Mouse (Mus musculus): ENCODE data around the gene Med17. TPM values are rescaled to one million over a fixed set of nuclear protein-coding genes. Genes with fewer than 3 reads are reported as not detected.

Gene Med17
- polyA plus RNA-seq, 1 experiment from 2014 or later, result 26.6 TPM

GRCm38 (mm10) chr9:15273981-15274380 is 5.8 kb downstream of the Med17 start:
- no peaks in the 10 kb centered on the region for H3K9me3 ChIP-seq (ENCODE audit: control insufficient read depth, low read length)
- 96% methylated on average over 2 of the region's 2 CpGs for WGBS
- H3K36me3 ChIP-seq (ENCODE audit: control insufficient read depth, insufficient read depth, low read length), result peaks cover 24% of the 10 kb centered on the region
- H3K9ac ChIP-seq (ENCODE audit: low read depth, low read length), result no peak overlapping the region
- ATAC-seq, result no peak
- no peak overlapping the region for H3K4me2 ChIP-seq (ENCODE audit: low read depth, low read length)
- H3K4me3 ChIP-seq (ENCODE audit: low read length), result no peak overlapping the region
- peaks cover 4% of the 10 kb centered on the region for H3K4me1 ChIP-seq (ENCODE audit: control insufficient read depth, insufficient read depth, low read length)
- no peaks in the 10 kb centered on the region for H3K27me3 ChIP-seq (replicated peaks; ENCODE audit: control insufficient read depth, insufficient read depth, low read length)
- H3K27ac ChIP-seq (ENCODE audit: low read length), result no peak overlapping the region

GRCm38 (mm10) chr9:15263487-15263886 is 16.2 kb downstream of the Med17 start:
- H3K36me3 ChIP-seq (ENCODE audit: control insufficient read depth, insufficient read depth, low read length), result peaks cover 43% of the 10 kb centered on the region
- 96% methylated on average over 10 of the region's 10 CpGs for WGBS

GRCm38 (mm10) chr9:15261980-15262379 is 17.8 kb downstream of the Med17 start:
- peak; percentile 55 for ATAC-seq
- H3K9me3 ChIP-seq (ENCODE audit: control insufficient read depth, low read length), result no peaks in the 10 kb centered on the region
- H3K9ac ChIP-seq (ENCODE audit: low read depth, low read length), result no peak overlapping the region
- H3K27me3 ChIP-seq (replicated peaks; ENCODE audit: control insufficient read depth, insufficient read depth, low read length), result no peaks in the 10 kb centered on the region
- WGBS, result 64% methylated on average over 8 of the region's 8 CpGs
- H3K4me2 ChIP-seq (ENCODE audit: low read depth, low read length), result no peak overlapping the region
- peaks cover 38% of the 10 kb centered on the region for H3K36me3 ChIP-seq (ENCODE audit: control insufficient read depth, insufficient read depth, low read length)
- no peak overlapping the region for H3K4me3 ChIP-seq (ENCODE audit: low read length)
- no peaks in the 10 kb centered on the region for H3K4me1 ChIP-seq (ENCODE audit: control insufficient read depth, insufficient read depth, low read length)
- peak overlapping the region; percentile 67; the same call in 1 of the 2 replicates for H3K27ac ChIP-seq (ENCODE audit: low read length)

More at GRCm38 (mm10) chr9:15263487-15263886, 16.2 kb downstream of the Med17 start:
- no peaks in the 10 kb centered on the region for H3K9me3 ChIP-seq (ENCODE audit: control insufficient read depth, low read length)
- no peak overlapping the region for H3K9ac ChIP-seq (ENCODE audit: low read depth, low read length)
- H3K27me3 ChIP-seq (replicated peaks; ENCODE audit: control insufficient read depth, insufficient read depth, low read length), result no peaks in the 10 kb centered on the region
- no peak overlapping the region for H3K27ac ChIP-seq (ENCODE audit: low read length)
- ATAC-seq, result no peak
- H3K4me1 ChIP-seq (ENCODE audit: control insufficient read depth, insufficient read depth, low read length), result no peaks in the 10 kb centered on the region
- no peak overlapping the region for H3K4me2 ChIP-seq (ENCODE audit: low read depth, low read length)
- no peak overlapping the region for H3K4me3 ChIP-seq (ENCODE audit: low read length)

- Histone ChIP-seq H3K4me2 (ENCODE audit: low read depth, low read length) (no peak overlapping the region), H3K36me3 (ENCODE audit: control insufficient read depth, insufficient read depth, low read length) (0 out of 2 replicates have a peak, but pooled peaks cover 4% of the 10 kb centered on the region), H3K9me3 (ENCODE audit: control insufficient read depth, low read length) (no peaks in the 10 kb centered on the region), H3K27ac (ENCODE audit: low read length) (no peak overlapping the region), H3K9ac (ENCODE audit: low read depth, low read length) (no peak overlapping the region), H3K27me3 (replicated peaks; ENCODE audit: control insufficient read depth, insufficient read depth, low read length) (no peaks in the 10 kb centered on the region), H3K4me1 (ENCODE audit: control insufficient read depth, insufficient read depth, low read length) (no peaks in the 10 kb centered on the region), H3K4me3 (ENCODE audit: low read length) (no peak overlapping the region)
- 74% methylated on average over 3 of the region's 3 CpGs for whole genome bisulfite sequencing
- no peak; the same call in 1 of the 2 replicates for ATAC-seq
Measured at GRCm38 (mm10) chr9:15256214-15256613, 23.5 kb downstream of the Med17 start.

- no peak overlapping the region for H3K4me2 ChIP-seq (ENCODE audit: low read depth, low read length)
- no peaks in the 10 kb centered on the region for H3K36me3 ChIP-seq (ENCODE audit: control insufficient read depth, insufficient read depth, low read length)
Measured at GRCm38 (mm10) chr9:15254501-15254900, 25.2 kb downstream of the Med17 start.

GRCm38 (mm10) chr9:15252196-15252595 is 27.5 kb downstream of the Med17 start:
- H3K9ac ChIP-seq (ENCODE audit: low read depth, low read length), result no peak overlapping the region
- no peak for ATAC-seq
- no peaks in the 10 kb centered on the region for H3K36me3 ChIP-seq (ENCODE audit: control insufficient read depth, insufficient read depth, low read length)
- H3K4me3 ChIP-seq (ENCODE audit: low read length), result no peak overlapping the region
- H3K4me1 ChIP-seq (ENCODE audit: control insufficient read depth, insufficient read depth, low read length), result peaks cover 8% of the 10 kb centered on the region; the same call in 1 of the 2 replicates
- H3K27me3 ChIP-seq (replicated peaks; ENCODE audit: control insufficient read depth, insufficient read depth, low read length), result no peaks in the 10 kb centered on the region
- 64% methylated on average over 7 of the region's 7 CpGs for WGBS
- no peak overlapping the region for H3K27ac ChIP-seq (ENCODE audit: low read length)
- no peak overlapping the region for H3K4me2 ChIP-seq (ENCODE audit: low read depth, low read length)
- no peaks in the 10 kb centered on the region for H3K9me3 ChIP-seq (ENCODE audit: control insufficient read depth, low read length)

More at GRCm38 (mm10) chr9:15254501-15254900, 25.2 kb downstream of the Med17 start:
- Histone ChIP-seq H3K27ac (ENCODE audit: low read length) (no peak overlapping the region), H3K4me3 (ENCODE audit: low read length) (no peak overlapping the region), H3K4me1 (ENCODE audit: control insufficient read depth, insufficient read depth, low read length) (peaks cover 4% of the 10 kb centered on the region; the same call in 1 of the 2 replicates), H3K9me3 (ENCODE audit: control insufficient read depth, low read length) (no peaks in the 10 kb centered on the region), H3K9ac (ENCODE audit: low read depth, low read length) (no peak overlapping the region), H3K27me3 (replicated peaks; ENCODE audit: control insufficient read depth, insufficient read depth, low read length) (no peaks in the 10 kb centered on the region)
- ATAC-seq, result no peak
- 88% methylated on average over 7 of the region's 7 CpGs for WGBS

- Histone ChIP-seq H3K4me1 (ENCODE audit: control insufficient read depth, insufficient read depth, low read length) (peaks cover 8% of the 10 kb centered on the region; the same call in 1 of the 2 replicates), H3K36me3 (ENCODE audit: control insufficient read depth, insufficient read depth, low read length) (no peaks in the 10 kb centered on the region), H3K9me3 (ENCODE audit: control insufficient read depth, low read length) (no peaks in the 10 kb centered on the region), H3K27ac (ENCODE audit: low read length) (no peak overlapping the region), H3K27me3 (replicated peaks; ENCODE audit: control insufficient read depth, insufficient read depth, low read length) (no peaks in the 10 kb centered on the region), H3K9ac (ENCODE audit: low read depth, low read length) (no peak overlapping the region), H3K4me3 (ENCODE audit: low read length) (no peak overlapping the region), H3K4me2 (ENCODE audit: low read depth, low read length) (no peak overlapping the region)
- WGBS, result 65% methylated on average over 7 of the region's 7 CpGs
- peak; percentile 39 for ATAC-seq
Measured at GRCm38 (mm10) chr9:15250376-15250775, 29.4 kb downstream of the Med17 start.

- no peaks in the 10 kb centered on the region for H3K36me3 ChIP-seq (ENCODE audit: control insufficient read depth, insufficient read depth, low read length)
- H3K4me1 ChIP-seq (ENCODE audit: control insufficient read depth, insufficient read depth, low read length), result peaks cover 8% of the 10 kb centered on the region; the same call in 1 of the 2 replicates
- H3K4me3 ChIP-seq (ENCODE audit: low read length), result no peak overlapping the region
- no peaks in the 10 kb centered on the region for H3K9me3 ChIP-seq (ENCODE audit: control insufficient read depth, low read length)
- peak overlapping the region; percentile 58 for H3K27ac ChIP-seq (ENCODE audit: low read length)
- H3K27me3 ChIP-seq (replicated peaks; ENCODE audit: control insufficient read depth, insufficient read depth, low read length), result no peaks in the 10 kb centered on the region
- no peak overlapping the region for H3K4me2 ChIP-seq (ENCODE audit: low read depth, low read length)
- peak; percentile 87 for ATAC-seq
- no peak overlapping the region for H3K9ac ChIP-seq (ENCODE audit: low read depth, low read length)
- 55% methylated on average over 14 of the region's 14 CpGs for WGBS
Measured at GRCm38 (mm10) chr9:15245319-15246075, 34.2 kb downstream of the Med17 start.

GRCm38 (mm10) chr9:15242130-15242529 is 37.6 kb downstream of the Med17 start:
- no peak overlapping the region for H3K4me3 ChIP-seq (ENCODE audit: low read length)
- H3K4me2 ChIP-seq (ENCODE audit: low read depth, low read length), result no peak overlapping the region
- 80% methylated on average over 1 of the region's 1 CpGs for WGBS
- H3K9ac ChIP-seq (ENCODE audit: low read depth, low read length), result no peak overlapping the region
- ATAC-seq, result no peak
- H3K27ac ChIP-seq (ENCODE audit: low read length), result no peak overlapping the region
- peaks cover 15% of the 10 kb centered on the region for H3K4me1 ChIP-seq (ENCODE audit: control insufficient read depth, insufficient read depth, low read length)
- H3K27me3 ChIP-seq (replicated peaks; ENCODE audit: control insufficient read depth, insufficient read depth, low read length), result no peaks in the 10 kb centered on the region
- no peaks in the 10 kb centered on the region for H3K9me3 ChIP-seq (ENCODE audit: control insufficient read depth, low read length)
- H3K36me3 ChIP-seq (ENCODE audit: control insufficient read depth, insufficient read depth, low read length), result no peaks in the 10 kb centered on the region

Measured in intestine, embryonic 16.5 days (tissue).